Mouse (Mus musculus): ENCODE data around the gene Osbpl5.
"Not testable (repeated sequence)": the region's sequence is repeated elsewhere in the genome, so short reads cannot be mapped to it uniquely, and the experiment has no call there.

Gene Osbpl5

GRCm38 (mm10) chr7:143706697-143707438, 49.9 kb downstream of the Osbpl5 start:
- peak; percentile 82 for DNase-seq (ENCODE audit: low spot score)

GRCm38 (mm10) chr7:143696140-143696539, 60.6 kb downstream of the Osbpl5 start:
- no peak for DNase-seq (ENCODE audit: low spot score)

GRCm38 (mm10) chr7:143694550-143694949, 62.2 kb downstream of the Osbpl5 start:
- no peak for DNase-seq (ENCODE audit: low spot score)

- no peak for DNase-seq (ENCODE audit: low spot score)
These were observed 63.9 kb downstream of the Osbpl5 start for GRCm38 (mm10) chr7:143692746-143693510.

GRCm38 (mm10) chr7:143691909-143692308, 64.9 kb downstream of the Osbpl5 start:
- DNase-seq (ENCODE audit: low spot score) = no peak

- DNase-seq (ENCODE audit: low spot score) = no peak
These were observed 65.6 kb downstream of the Osbpl5 start for GRCm38 (mm10) chr7:143691181-143691580.

- DNase-seq (ENCODE audit: low spot score) = no peak
These were observed 66.8 kb downstream of the Osbpl5 start for GRCm38 (mm10) chr7:143689946-143690345.

- no peak for DNase-seq (ENCODE audit: low spot score)
These were observed 67.3 kb downstream of the Osbpl5 start for GRCm38 (mm10) chr7:143689481-143689880.

- not testable (repeated sequence) for DNase-seq (ENCODE audit: low spot score)
These were observed 70.1 kb downstream of the Osbpl5 start for GRCm38 (mm10) chr7:143686676-143687075.

GRCm38 (mm10) chr7:143686191-143686590, 70.6 kb downstream of the Osbpl5 start:
- DNase-seq (ENCODE audit: low spot score) = not testable (repeated sequence)

- peak; percentile 75 for DNase-seq (ENCODE audit: low spot score)
These were observed 71.3 kb downstream of the Osbpl5 start, which contains the start of gene Tnfrsf23 for GRCm38 (mm10) chr7:143685359-143686067. Gene Tnfrsf23, minus strand, starts transcription at chr7:143685872.

GRCm38 (mm10) chr7:143684569-143684968, 72.2 kb downstream of the Osbpl5 start:
- not testable (repeated sequence) for DNase-seq (ENCODE audit: low spot score)

- DNase-seq (ENCODE audit: low spot score) = no peak
These were observed 75.2 kb downstream of the Osbpl5 start for GRCm38 (mm10) chr7:143681566-143681965.

- DNase-seq (ENCODE audit: low spot score) = not testable (repeated sequence)
These were observed 75.9 kb downstream of the Osbpl5 start for GRCm38 (mm10) chr7:143680836-143681235.

GRCm38 (mm10) chr7:143679650-143680049, 77.1 kb downstream of the Osbpl5 start:
- not testable (repeated sequence) for DNase-seq (ENCODE audit: low spot score)

- no peak for DNase-seq (ENCODE audit: low spot score)
These were observed 90.1 kb downstream of the Osbpl5 start for GRCm38 (mm10) chr7:143666427-143667311.

- DNase-seq (ENCODE audit: low spot score) = no peak
These were observed 93.3 kb downstream of the Osbpl5 start for GRCm38 (mm10) chr7:143663470-143663869.

- DNase-seq (ENCODE audit: low spot score) = no peak
These were observed 96.0 kb downstream of the Osbpl5 start for GRCm38 (mm10) chr7:143660797-143661196.

GRCm38 (mm10) chr7:143649769-143650346, 106.9 kb downstream of the Osbpl5 start:
- DNase-seq (ENCODE audit: low spot score) = not testable (repeated sequence)

GRCm38 (mm10) chr7:143649034-143649768, 107.6 kb downstream of the Osbpl5 start, which contains the start of gene Tnfrsf22:
Gene Tnfrsf22, minus strand, starts transcription at chr7:143649661.
- peak; percentile 74 for DNase-seq (ENCODE audit: low spot score)
